Mouse (Mus musculus) liver, embryonic 14.5 days (tissue): Measurements from ENCODE around the gene Cd47. TPM values are rescaled to one million over a fixed set of nuclear protein-coding genes. Genes with fewer than 3 reads are reported as not detected.
A peak's percentile ranks its signal among the peaks of the same experiment; 100 is the strongest.

Source experiments
- ATAC-seq: fragments of 200-750 bp; cut with Nextera tagmentation; 2 replicates; pipeline ENCODE4 v1.8.0; 2017; ENCODE audit warnings: moderate number of reproducible peaks, mild to moderate bottlenecking, moderate library complexity; ENCODE audit not compliant: insufficient read depth
- DNase-seq, 3 experiments: peaks; one replicate each; pipeline ENCODE4 v3.0.0-alpha.2; 2012 to 2013; ENCODE audit warnings: low read depth in 3 of 3, low spot score in 3 of 3
- H3K27ac ChIP-seq: fragments of 300-500 bp; sonication (generic); 2 replicates; pipeline ENCODE4 v1.5.1; 2014; ENCODE audit warnings: moderate library complexity, mild to moderate bottlenecking, control low read depth, inconsistent platforms
- H3K27me3 ChIP-seq: fragments of 300-500 bp; sonication (generic); 2 replicates; pipeline ENCODE4 v1.6.1; 2014; ENCODE audit warnings: mild to moderate bottlenecking, low read length, moderate library complexity; ENCODE audit not compliant: control insufficient read depth, insufficient read depth
- H3K36me3 ChIP-seq: fragments of 300-500 bp; sonication (generic); replicated peaks from 2 replicates; pipeline ENCODE4 v1.6.1; 2014; ENCODE audit warnings: low read depth; ENCODE audit not compliant: control insufficient read depth, insufficient read depth
- H3K4me1 ChIP-seq, 2 experiments: fragments of 200-500 bp in 1 of 2; fragments of 300-500 bp in 1 of 2; sonication (generic) in 1 of 2; replicated peaks; 2 replicates each; pipeline ENCODE4 v1.6.1; 2012 to 2014; ENCODE audit warnings: antibody characterized with exemption in 1 of 2, inconsistent platforms in 1 of 2, low read length in 1 of 2; ENCODE audit not compliant: control insufficient read depth in 2 of 2, insufficient read depth in 2 of 2
- H3K4me2 ChIP-seq: fragments of 300-500 bp; sonication (generic); 2 replicates; pipeline ENCODE4 v1.6.1; 2014; ENCODE audit warnings: low read depth, mild to moderate bottlenecking, control low read depth, moderate library complexity
- H3K4me3 ChIP-seq, 2 experiments: fragments of 200-500 bp in 1 of 2; fragments of 300-500 bp in 1 of 2; sonication (generic) in 1 of 2; 2 replicates each; pipeline ENCODE4 v1.5.1; 2012 to 2014; ENCODE audit warnings: low read depth in 2 of 2, low read length in 2 of 2, mild to moderate bottlenecking in 2 of 2, control low read depth in 1 of 2, inconsistent platforms in 1 of 2, moderate library complexity in 1 of 2; ENCODE audit not compliant: insufficient read depth in 1 of 2
- H3K9ac ChIP-seq: fragments of 300-500 bp; sonication (generic); replicated peaks from 2 replicates; pipeline ENCODE4 v1.6.1; 2014; ENCODE audit warnings: mild to moderate bottlenecking, control low read depth, moderate library complexity
- H3K9me3 ChIP-seq: fragments of 300-500 bp; sonication (generic); 2 replicates; pipeline ENCODE4 v1.6.1; 2016; ENCODE audit warnings: low read length, mixed read lengths; ENCODE audit not compliant: control insufficient read depth
- CTCF ChIP-seq: IDR thresholded peaks from 2 replicates; pipeline ENCODE4 v1.5.1; 2016; ENCODE audit warnings: antibody characterized with exemption, low read depth, control low read depth
- EP300 ChIP-seq: IDR thresholded peaks from 2 replicates; pipeline ENCODE4 v1.6.1; 2016; ENCODE audit warnings: antibody characterized with exemption, low read depth
- WGBS: fragments of 180-500 bp; shearing (Covaris S2); extraction: QIAGEN DNeasy Blood & Tissue Kit; methylation state at CpG from one replicate; pipeline ENCODE4 v1.1.7; 2014; ENCODE audit not compliant: insufficient replicate concordance; 5-methylcytosine and 5-hydroxymethylcytosine counted together
- polyA plus RNA-seq, 2 experiments: library from polyadenylated mRNA; depleted of rRNA in 1 of 2; stranded (reverse) in 1 of 2; unstranded in 1 of 2; fragments of >200 nt; fragmentation: Nextera tagmentation in 1 of 2; extraction: Ambion mirVana in 1 of 2; gene quantifications; 2 replicates each; pipeline versions ENCODE4 v1.2.1 to v1.2.3; 2012 to 2014

Gene Cd47
- polyA plus RNA-seq, 2 experiments = 82.5 to 331 TPM

DNA sequence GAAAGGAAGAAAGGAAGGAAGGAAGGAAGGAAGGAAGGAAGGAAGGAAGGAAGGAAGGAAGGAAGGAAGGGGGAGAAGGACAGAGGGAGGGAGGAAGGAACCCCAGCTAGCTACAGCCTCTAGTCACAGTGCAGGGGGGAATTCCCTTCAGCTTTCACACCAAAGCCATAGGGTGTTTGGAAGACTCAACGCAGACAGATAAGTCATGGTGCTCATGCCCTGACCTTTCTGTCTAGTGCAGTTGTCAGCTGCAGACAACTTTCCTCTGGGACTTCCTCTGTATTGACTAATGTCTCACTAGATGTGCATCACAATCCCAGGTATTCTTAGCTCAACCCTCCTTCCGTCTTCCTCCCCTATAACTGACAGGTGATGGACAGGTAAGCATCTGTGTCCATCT is 3.4 kb upstream of the Cd47 start:
- Histone ChIP-seq H3K36me3 (no peaks in the 10 kb centered on the region), H3K27ac (peak overlapping the region; percentile 42), H3K4me2 (no peak overlapping the region), H3K9ac (no peak overlapping the region), H3K9me3 (no peaks in the 10 kb centered on the region), H3K4me3 (no peak overlapping the region), H3K27me3 (no peaks in the 10 kb centered on the region), H3K4me1 (peaks cover 75 to 77% of the 10 kb centered on the region in 2 experiments)
- DNase-seq = no peak
- ATAC-seq = no peak
- no peak for TF ChIP-seq EP300
- 84% methylated on average over 2 of the region's 2 CpGs for WGBS

DNA sequence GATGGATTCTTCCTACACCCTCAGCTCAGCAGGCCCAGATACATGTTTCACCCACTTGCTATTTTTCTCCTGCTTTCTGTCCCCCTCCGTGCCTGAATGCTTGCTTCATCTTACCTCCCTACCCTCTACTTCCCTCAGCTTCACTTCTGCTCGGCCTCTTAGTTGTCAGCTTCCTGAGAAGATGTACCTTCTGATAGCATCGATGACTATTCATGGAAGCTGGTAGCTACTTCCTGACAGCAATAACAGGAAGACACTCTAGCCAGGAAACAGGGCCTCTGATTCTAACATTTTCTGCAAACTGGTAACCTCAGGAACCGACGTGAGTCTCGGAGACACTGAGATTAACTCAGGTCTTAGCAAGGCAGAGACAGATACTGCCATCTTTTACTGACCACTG is 1.5 kb upstream of the Cd47 start:
- no peaks in the 10 kb centered on the region for H3K36me3 ChIP-seq
- ATAC-seq (no peak), DNase-seq (no peak)
- peak overlapping the region; percentile 35 for H3K4me2 ChIP-seq
- peak overlapping the region; percentile 56 for H3K9ac ChIP-seq
- H3K27me3 ChIP-seq = no peaks in the 10 kb centered on the region
- TF ChIP-seq EP300 (no peak), CTCF (no peak)
- WGBS = 12% methylated on average over 6 of the region's 6 CpGs
- H3K9me3 ChIP-seq = no peaks in the 10 kb centered on the region
- H3K4me3 ChIP-seq = no peak overlapping the region
- H3K4me1 ChIP-seq = peaks cover 74 to 76% of the 10 kb centered on the region in 2 experiments
- H3K27ac ChIP-seq = peak overlapping the region; percentile 100

DNA sequence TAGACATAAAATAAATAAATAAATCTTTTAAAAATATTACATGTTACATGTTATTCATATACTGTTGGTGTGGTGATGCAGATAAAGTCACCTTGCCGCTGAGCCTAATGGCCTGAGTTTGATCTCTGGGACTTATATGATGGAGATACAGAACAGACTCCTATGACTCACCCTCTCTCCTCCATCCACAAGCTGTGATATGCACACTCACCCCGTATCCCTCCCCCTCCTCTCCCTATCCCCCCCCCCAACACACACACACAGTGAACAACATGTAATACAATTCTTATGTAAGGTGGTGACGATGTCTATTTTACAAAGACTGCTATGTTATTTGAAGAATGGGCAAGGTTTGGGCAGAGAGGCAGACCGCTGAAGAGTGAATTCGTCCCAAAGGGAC is 663 bp downstream of the Cd47 start:
- peaks cover 77 to 81% of the 10 kb centered on the region in 2 experiments for H3K4me1 ChIP-seq
- WGBS = 55% methylated on average over 5 of the region's 5 CpGs
- H3K27me3 ChIP-seq = no peaks in the 10 kb centered on the region
- no peak for DNase-seq
- H3K4me2 ChIP-seq = peak overlapping the region; percentile 73
- H3K27ac ChIP-seq = peak overlapping the region; percentile 100
- H3K9me3 ChIP-seq = no peaks in the 10 kb centered on the region
- H3K9ac ChIP-seq = peak overlapping the region; percentile 74
- no peak for ATAC-seq
- no peak overlapping the region; a peak in 1 of 4 replicates for H3K4me3 ChIP-seq
- no peaks in the 10 kb centered on the region for H3K36me3 ChIP-seq
- TF ChIP-seq CTCF (no peak), EP300 (no peak)

DNA sequence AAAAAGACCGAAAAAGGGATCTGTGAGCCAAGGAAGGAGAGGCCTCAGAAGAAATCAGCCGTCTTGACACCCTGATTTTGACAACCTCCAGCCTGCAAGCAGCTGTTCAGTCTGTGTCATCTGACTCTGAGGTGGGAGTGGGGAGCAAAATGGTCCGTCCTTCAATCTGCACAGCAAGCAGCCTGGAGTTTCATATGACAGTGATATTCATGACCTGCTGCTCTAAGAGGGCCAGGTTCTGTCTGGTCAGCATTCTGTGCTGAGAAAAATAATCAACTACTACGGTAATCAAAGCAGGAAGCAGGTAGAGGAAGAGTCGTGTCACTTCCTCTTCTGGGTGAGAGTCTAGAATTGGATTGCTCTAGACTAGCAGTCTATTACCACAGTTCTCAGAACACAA is 1.1 kb downstream of the Cd47 start:
- no peaks in the 10 kb centered on the region for H3K27me3 ChIP-seq
- peak overlapping the region; percentile 100 for H3K27ac ChIP-seq

DNA sequence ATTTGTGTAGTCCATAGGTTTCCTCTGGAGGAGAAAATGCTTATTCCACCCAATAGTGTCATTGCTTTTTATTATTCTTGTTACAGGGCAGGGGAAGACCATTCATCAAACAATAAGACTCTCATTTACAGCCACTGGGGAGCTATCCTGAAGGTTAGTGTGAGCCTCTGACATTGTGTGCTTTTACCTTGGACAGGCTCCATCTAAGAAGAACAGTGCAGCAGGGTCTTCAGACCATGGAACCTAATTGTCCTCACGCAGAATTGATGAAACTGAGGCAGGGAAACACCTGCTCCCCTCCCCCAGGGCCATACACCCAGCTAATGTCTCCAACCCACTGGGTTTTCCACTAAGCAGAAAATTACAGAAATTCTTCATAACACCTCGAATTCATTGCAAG is 2.7 kb downstream of the Cd47 start:
- TF ChIP-seq CTCF = no peak
- no peak for TF ChIP-seq EP300
- DNase-seq (no peak), ATAC-seq (no peak)
- Histone ChIP-seq H3K27ac (peak overlapping the region; percentile 45), H3K4me1 (peaks cover 77 to 79% of the 10 kb centered on the region in 2 experiments), H3K4me3 (no peak overlapping the region), H3K9ac (no peak overlapping the region), H3K9me3 (no peaks in the 10 kb centered on the region), H3K36me3 (no peaks in the 10 kb centered on the region), H3K4me2 (no peak overlapping the region), H3K27me3 (no peaks in the 10 kb centered on the region)
- 77% methylated on average over 2 of the region's 2 CpGs for WGBS

More for the DNA sequence above, 1.1 kb downstream of the Cd47 start:
- 24% methylated on average over 5 of the region's 5 CpGs for WGBS
- no peak overlapping the region for H3K4me3 ChIP-seq
- ATAC-seq (no peak), DNase-seq (no peak)
- peaks cover 73 to 79% of the 10 kb centered on the region in 2 experiments for H3K4me1 ChIP-seq
- TF ChIP-seq EP300 (no peak), CTCF (no peak)
- no peaks in the 10 kb centered on the region for H3K36me3 ChIP-seq
- H3K9ac ChIP-seq = peak overlapping the region; percentile 29; the same call in 1 of the 2 replicates
- H3K9me3 ChIP-seq = no peaks in the 10 kb centered on the region
- H3K4me2 ChIP-seq = peak overlapping the region; percentile 73
